Mouse (Mus musculus) liver, embryonic 14.5 days (tissue): Measurements from ENCODE around the gene Anxa9.

Experiments
- CTCF ChIP-seq: IDR thresholded peaks from 2 replicates; pipeline ENCODE4 v1.5.1; 2016; ENCODE audit warnings: antibody characterized with exemption, low read depth, control low read depth
- EP300 ChIP-seq: IDR thresholded peaks from 2 replicates; pipeline ENCODE4 v1.6.1; 2016; ENCODE audit warnings: antibody characterized with exemption, low read depth

DNA sequence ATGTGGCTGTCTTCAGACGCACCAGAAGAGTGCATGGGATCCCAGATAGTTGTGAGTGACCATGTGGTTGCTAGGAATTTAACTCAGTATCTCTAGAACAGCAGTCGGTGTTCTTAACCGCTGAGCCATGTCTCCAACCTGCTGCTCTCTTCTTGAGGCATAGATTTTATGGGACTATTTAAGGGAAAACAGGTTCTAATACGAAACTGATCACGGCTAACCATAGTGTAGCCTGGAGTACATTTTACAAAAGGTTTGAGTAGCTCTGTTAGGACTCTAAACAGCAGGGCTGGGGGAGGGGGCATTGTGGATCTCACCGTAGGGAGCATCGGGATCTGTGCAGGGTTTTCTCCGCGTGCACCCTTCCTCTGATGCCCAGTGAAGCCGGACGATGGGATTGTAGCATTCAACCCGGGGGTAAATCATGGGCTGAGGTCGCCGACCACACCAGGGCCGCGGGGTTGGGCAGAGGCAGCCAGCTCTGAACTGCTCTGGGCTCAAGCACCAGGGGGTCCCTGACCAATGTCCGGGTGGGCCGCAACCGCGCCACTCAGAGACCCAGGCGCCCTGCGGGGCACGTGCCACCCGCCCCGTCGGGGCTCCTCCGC, 7.6 kb upstream of the Anxa9 start, which contains the start of gene Cers2:
- TF ChIP-seq CTCF (no peak), EP300 (no peak)
